Mouse (Mus musculus) ES-Bruce4 (cell line): ENCODE data around the gene Wiz. TPM values are rescaled to one million over a fixed set of nuclear protein-coding genes. Genes with fewer than 3 reads are reported as not detected.

ENCODE experiments used
- H3K27ac ChIP-seq: 2 replicates; pipeline ENCODE4 v1.5.1; 2012; ENCODE audit warnings: low read length, inconsistent platforms; ENCODE audit not compliant: insufficient read depth
- H3K27me3 ChIP-seq: 2 replicates; pipeline ENCODE4 v1.6.1; 2012; ENCODE audit warnings: mild to moderate bottlenecking, low read length, inconsistent platforms; ENCODE audit not compliant: control insufficient read depth, poor library complexity, insufficient read depth, severe bottlenecking
- H3K36me3 ChIP-seq: 2 replicates; pipeline ENCODE4 v1.6.1; 2012; ENCODE audit warnings: inconsistent platforms, mild to moderate bottlenecking, low read length, moderate library complexity; ENCODE audit not compliant: control insufficient read depth, poor library complexity, insufficient read depth, severe bottlenecking
- H3K4me1 ChIP-seq: one replicate; pipeline ENCODE4 v1.8.1; 2011; ENCODE audit warnings: low read length; ENCODE audit not compliant: control insufficient read depth, insufficient read depth
- H3K4me3 ChIP-seq: 2 replicates; pipeline ENCODE4 v1.5.1; 2011; ENCODE audit warnings: low read depth, mild to moderate bottlenecking, low read length
- H3K9ac ChIP-seq: 2 replicates; pipeline ENCODE4 v1.6.1; 2012; ENCODE audit warnings: low read depth, mild to moderate bottlenecking, inconsistent platforms; ENCODE audit not compliant: poor library complexity, severe bottlenecking
- H3K9me3 ChIP-seq: replicated peaks from 2 replicates; pipeline ENCODE4 v1.6.1; 2012; ENCODE audit warnings: mild to moderate bottlenecking, low read length, inconsistent platforms; ENCODE audit not compliant: control insufficient read depth, poor library complexity, insufficient read depth, severe bottlenecking
- CTCF ChIP-seq: IDR thresholded peaks from one replicate; pipeline ENCODE4 v1.8.1; 2011; ENCODE audit warnings: low read depth, low read length
- EP300 ChIP-seq: IDR thresholded peaks from 2 replicates; pipeline ENCODE4 v1.6.1; 2011; ENCODE audit warnings: low read depth, low read length; ENCODE audit not compliant: insufficient read depth
- POLR2A ChIP-seq: IDR thresholded peaks from one replicate; pipeline ENCODE4 v1.8.1; 2011; ENCODE audit warnings: low read length; ENCODE audit not compliant: insufficient read depth
- polyA plus RNA-seq: library from polyadenylated mRNA; stranded (reverse); fragments of >200 nt; gene quantifications from 2 replicates; pipeline ENCODE4 v1.2.4, GENCODE M21; 2011; ENCODE audit warnings: low read depth; ENCODE audit not compliant: missing spikeins, insufficient read depth, insufficient read length

The Wiz gene
- polyA plus RNA-seq, 1 experiment = 56.3 TPM

- no peak overlapping the region for H3K27ac ChIP-seq
- H3K27me3 ChIP-seq = no peaks in the 10 kb centered on the region
- H3K4me1 ChIP-seq = no peaks in the 10 kb centered on the region
- no peak overlapping the region for H3K9ac ChIP-seq
- no peaks in the 10 kb centered on the region for H3K9me3 ChIP-seq
- H3K36me3 ChIP-seq = no peaks in the 10 kb centered on the region
- TF ChIP-seq POLR2A = no peak
- no peak for TF ChIP-seq EP300
- TF ChIP-seq CTCF = no peak
- no peak overlapping the region for H3K4me3 ChIP-seq
Measured at GRCm38 (mm10) chr17:32402779-32403157, 13.5 kb upstream of the Wiz start.

DNA sequence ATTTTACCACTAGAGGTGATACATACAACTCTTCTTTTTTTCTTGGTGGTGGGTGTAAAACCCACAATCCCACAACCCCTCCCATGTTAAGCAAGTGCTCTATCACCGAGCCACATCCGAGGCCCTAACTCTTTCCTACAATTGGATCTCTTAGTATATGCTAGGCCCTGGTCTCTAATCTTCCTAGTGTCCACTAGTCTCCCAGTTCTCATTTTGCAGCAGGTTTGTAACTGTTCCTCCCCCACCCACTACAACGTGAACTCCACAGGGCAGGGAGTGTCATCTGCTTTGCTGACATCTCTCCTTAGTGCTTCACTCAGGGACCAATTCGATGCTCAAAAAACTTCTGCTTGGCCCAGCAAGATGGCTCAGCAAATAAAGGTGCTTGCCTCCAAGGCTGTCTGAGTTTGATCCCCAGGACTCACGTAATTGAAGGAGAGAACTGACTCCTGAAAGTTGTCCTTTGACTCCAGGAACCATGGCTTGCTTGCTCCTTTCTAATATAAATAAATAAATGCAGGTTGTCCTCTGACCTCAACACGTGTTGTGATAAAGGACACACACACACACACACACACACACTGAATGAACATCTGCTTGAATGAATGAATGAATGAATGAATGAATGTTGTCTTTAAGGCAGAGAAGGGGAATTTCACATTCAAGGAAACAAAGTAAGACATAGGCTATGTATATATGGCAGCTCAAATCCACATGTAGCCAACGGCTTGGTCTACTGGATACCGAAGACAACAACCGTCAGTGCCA lies 13.0 kb upstream of the Wiz start:
- no peak overlapping the region for H3K27ac ChIP-seq
- H3K27me3 ChIP-seq = no peaks in the 10 kb centered on the region
- H3K9ac ChIP-seq = no peak overlapping the region
- TF ChIP-seq EP300 (no peak), POLR2A (no peak), CTCF (no peak)
- H3K9me3 ChIP-seq = no peaks in the 10 kb centered on the region
- no peaks in the 10 kb centered on the region for H3K36me3 ChIP-seq
- no peak overlapping the region for H3K4me3 ChIP-seq
- H3K4me1 ChIP-seq = no peaks in the 10 kb centered on the region

- Histone ChIP-seq H3K9ac (peak overlapping the region; percentile 33), H3K4me1 (no peaks in the 10 kb centered on the region), H3K9me3 (no peaks in the 10 kb centered on the region), H3K27ac (no peak overlapping the region), H3K4me3 (peak overlapping the region; percentile 17), H3K27me3 (no peaks in the 10 kb centered on the region), H3K36me3 (no peaks in the 10 kb centered on the region)
- TF ChIP-seq EP300 (no peak), CTCF (no peak), POLR2A (no peak)
Measured at GRCm38 (mm10) chr17:32396266-32396665, 7.0 kb upstream of the Wiz start.

- Histone ChIP-seq H3K27ac (no peak overlapping the region), H3K27me3 (no peaks in the 10 kb centered on the region), H3K9me3 (no peaks in the 10 kb centered on the region), H3K4me1 (no peaks in the 10 kb centered on the region), H3K9ac (no peak overlapping the region), H3K36me3 (no peaks in the 10 kb centered on the region), H3K4me3 (no peak overlapping the region)
- no peak for TF ChIP-seq EP300
- no peak for TF ChIP-seq POLR2A
- TF ChIP-seq CTCF = no peak
Measured at GRCm38 (mm10) chr17:32393944-32394343, 4.7 kb upstream of the Wiz start.

GRCm38 (mm10) chr17:32388370-32389100 lies 704 bp downstream of the Wiz start:
- H3K4me1 ChIP-seq = no peaks in the 10 kb centered on the region
- no peaks in the 10 kb centered on the region for H3K9me3 ChIP-seq
- H3K27ac ChIP-seq = no peak overlapping the region
- no peaks in the 10 kb centered on the region for H3K27me3 ChIP-seq
- TF ChIP-seq EP300 (0 out of 2 replicates have a peak, but pooled peaks have one; percentile 6), CTCF (no peak)
- H3K9ac ChIP-seq = peak overlapping the region; percentile 75
- peak overlapping the region; percentile 93 for H3K4me3 ChIP-seq
- H3K36me3 ChIP-seq = no peaks in the 10 kb centered on the region

GRCm38 (mm10) chr17:32387986-32388369 lies 1.3 kb downstream of the Wiz start:
- H3K4me1 ChIP-seq = no peaks in the 10 kb centered on the region
- no peaks in the 10 kb centered on the region for H3K9me3 ChIP-seq
- TF ChIP-seq CTCF (no peak), POLR2A (no peak), EP300 (no peak)
- H3K9ac ChIP-seq = peak overlapping the region; percentile 75; the same call in 1 of the 2 replicates
- H3K4me3 ChIP-seq = peak overlapping the region; percentile 93
- H3K27me3 ChIP-seq = no peaks in the 10 kb centered on the region
- H3K27ac ChIP-seq = no peak overlapping the region
- H3K36me3 ChIP-seq = no peaks in the 10 kb centered on the region
